Mouse (Mus musculus): Measurements from ENCODE around the gene Micu2.

The Micu2 gene

GRCm38 (mm10) chr14:57998526-57999401 is at the start of gene Micu2:
Gene Micu2, minus strand, starts transcription at chr14:57999262.
- DNase-seq: peak; percentile 84

- DNase-seq: no peak
Observed at GRCm38 (mm10) chr14:58046639-58047284, 47.7 kb upstream of the Micu2 start.

- no peak for DNase-seq
Observed at GRCm38 (mm10) chr14:58036174-58036573, 37.1 kb upstream of the Micu2 start.

GRCm38 (mm10) chr14:58034567-58034966 is 35.5 kb upstream of the Micu2 start:
- DNase-seq: peak; percentile 41

- no peak for DNase-seq
Observed at GRCm38 (mm10) chr14:58018869-58019268, 19.8 kb upstream of the Micu2 start.

GRCm38 (mm10) chr14:58003852-58004251 is 4.8 kb upstream of the Micu2 start:
- DNase-seq: no peak

- no peak for DNase-seq
Observed at GRCm38 (mm10) chr14:58002161-58002560, 3.1 kb upstream of the Micu2 start.

GRCm38 (mm10) chr14:57999402-57999734 is 306 bp upstream of the Micu2 start:
- no peak for DNase-seq

- no peak for DNase-seq
Observed at GRCm38 (mm10) chr14:57997431-57997830, 1.6 kb downstream of the Micu2 start.

GRCm38 (mm10) chr14:57996210-57996609 is 2.9 kb downstream of the Micu2 start:
- no peak for DNase-seq

GRCm38 (mm10) chr14:57991761-57992160 is 7.3 kb downstream of the Micu2 start:
- no peak for DNase-seq

GRCm38 (mm10) chr14:57989162-57989561 is 9.9 kb downstream of the Micu2 start:
- DNase-seq: no peak

- DNase-seq: no peak
Observed at GRCm38 (mm10) chr14:57985780-57986179, 13.3 kb downstream of the Micu2 start.

GRCm38 (mm10) chr14:57982450-57982849 is 16.6 kb downstream of the Micu2 start:
- DNase-seq: no peak

GRCm38 (mm10) chr14:57981720-57982418 is 17.2 kb downstream of the Micu2 start:
- no peak for DNase-seq

- DNase-seq: no peak
Observed at GRCm38 (mm10) chr14:57980776-57981175, 18.3 kb downstream of the Micu2 start.

GRCm38 (mm10) chr14:57980179-57980578 is 18.9 kb downstream of the Micu2 start:
- DNase-seq: no peak

GRCm38 (mm10) chr14:57978144-57978543 is 20.9 kb downstream of the Micu2 start:
- no peak for DNase-seq

- DNase-seq: no peak
Observed at GRCm38 (mm10) chr14:57975656-57976055, 23.4 kb downstream of the Micu2 start.

- DNase-seq: no peak
Observed at GRCm38 (mm10) chr14:57971986-57972525, 27.0 kb downstream of the Micu2 start.

GRCm38 (mm10) chr14:57968873-57969272 is 30.2 kb downstream of the Micu2 start:
- no peak for DNase-seq

GRCm38 (mm10) chr14:57967080-57967797 is 31.8 kb downstream of the Micu2 start:
- no peak for DNase-seq

GRCm38 (mm10) chr14:57961861-57962260 is 37.2 kb downstream of the Micu2 start:
- no peak for DNase-seq
